Mouse (Mus musculus): ENCODE data around the gene Rprd2.
A peak's percentile ranks its signal among the peaks of the same experiment; 100 is the strongest.
"Not testable (repeated sequence)": the region's sequence is repeated elsewhere in the genome, so short reads cannot be mapped to it uniquely, and the experiment has no call there.

Gene Rprd2

DNA sequence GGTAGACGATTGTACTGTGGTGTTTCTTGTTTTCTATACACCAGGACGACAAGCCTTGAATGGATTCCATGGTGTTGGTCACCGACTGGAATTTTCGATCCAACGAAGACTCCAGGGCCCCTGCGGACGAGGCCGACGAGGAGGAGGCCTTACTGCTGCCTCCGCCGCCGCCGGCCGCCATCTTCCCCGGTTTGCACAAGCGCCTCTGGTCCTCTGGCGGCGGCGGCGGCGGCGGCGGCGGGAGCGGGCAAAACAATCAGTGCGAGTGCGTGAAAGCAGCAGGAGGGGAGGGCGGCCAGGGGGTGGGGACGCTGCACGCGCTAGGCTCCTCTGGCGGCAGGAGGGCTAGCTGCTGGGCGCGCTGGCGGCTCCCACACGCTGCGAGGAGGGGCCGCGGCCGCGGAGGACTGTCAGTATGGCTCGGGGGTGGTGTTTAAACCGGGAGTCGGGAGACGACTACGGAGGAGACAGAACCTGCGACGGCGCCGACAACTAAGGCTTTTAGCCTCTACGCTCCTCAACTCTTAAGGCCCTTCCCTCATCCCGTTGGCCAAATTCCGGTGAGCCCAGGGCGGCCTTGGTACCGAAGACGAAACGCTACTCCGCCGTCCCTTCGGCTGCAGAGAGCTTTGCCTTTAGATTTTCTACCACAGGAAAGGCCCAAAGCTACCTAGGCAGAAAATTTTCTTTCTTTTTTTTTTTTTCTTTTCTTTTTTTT is at the start of gene Rprd2:
Rprd2 (minus strand) TSS at position 293 of the 718 bp plus-strand sequence.
- DNase-seq, result peak; percentile 78

DNA sequence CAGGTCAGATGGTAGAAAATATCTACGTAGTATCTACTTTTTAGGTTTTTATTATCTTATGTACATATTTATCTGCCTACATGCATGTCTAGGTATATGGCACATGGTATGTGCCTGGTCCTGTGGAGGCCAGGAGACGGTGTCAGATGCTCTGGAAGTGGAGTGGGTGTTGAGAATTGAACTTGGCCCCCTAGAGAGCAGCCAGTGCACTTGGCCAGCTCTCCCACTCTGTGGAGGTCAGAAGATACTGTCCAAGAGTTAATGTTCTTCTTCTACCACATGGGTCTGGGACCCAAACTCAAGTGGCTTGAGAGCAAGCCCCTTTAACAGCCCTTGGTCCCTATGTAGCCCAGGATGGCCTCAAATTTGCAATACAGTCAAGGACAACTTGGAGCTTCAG is 48.7 kb upstream of the Rprd2 start:
- no peak for DNase-seq

DNA sequence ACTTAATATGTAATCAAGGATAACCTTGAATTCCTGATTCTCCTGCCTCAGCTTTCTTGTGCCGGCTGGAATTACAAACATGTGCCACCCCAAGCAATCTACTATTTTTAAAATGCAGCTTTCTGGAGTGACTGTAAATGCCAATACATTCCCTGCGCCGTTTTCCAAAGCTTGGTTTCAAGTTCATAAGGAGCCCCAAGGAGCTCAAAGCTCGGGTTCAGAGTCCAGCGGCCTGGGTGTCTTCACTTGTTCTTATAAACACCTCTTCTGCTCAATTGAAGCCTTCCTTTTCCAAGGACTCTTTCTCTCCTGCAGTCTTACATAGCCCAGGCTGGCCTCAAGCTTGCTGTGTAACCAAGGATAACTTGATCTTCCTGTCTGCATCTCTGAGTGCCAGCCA is 47.4 kb upstream of the Rprd2 start:
- no peak for DNase-seq

DNA sequence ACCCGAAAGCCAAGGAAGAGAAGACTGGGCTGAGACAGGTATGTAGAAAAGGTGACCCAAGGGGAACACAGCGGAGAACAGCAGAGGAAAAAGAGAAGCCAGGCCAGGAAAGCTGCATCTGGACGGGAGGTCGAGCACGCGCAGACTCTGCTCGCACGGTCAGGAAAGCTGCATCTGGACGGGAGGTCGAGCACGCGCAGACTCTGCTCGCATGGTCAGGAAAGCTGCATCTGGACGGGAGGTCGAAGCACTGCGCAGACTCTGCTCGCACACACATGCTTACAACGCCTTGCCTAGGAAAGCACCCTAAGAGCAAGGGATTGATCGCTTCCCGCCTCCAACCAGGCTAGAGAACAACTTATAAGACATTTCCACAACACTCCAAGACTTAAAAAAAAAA is 46.9 kb upstream of the Rprd2 start:
- no peak for DNase-seq

DNA sequence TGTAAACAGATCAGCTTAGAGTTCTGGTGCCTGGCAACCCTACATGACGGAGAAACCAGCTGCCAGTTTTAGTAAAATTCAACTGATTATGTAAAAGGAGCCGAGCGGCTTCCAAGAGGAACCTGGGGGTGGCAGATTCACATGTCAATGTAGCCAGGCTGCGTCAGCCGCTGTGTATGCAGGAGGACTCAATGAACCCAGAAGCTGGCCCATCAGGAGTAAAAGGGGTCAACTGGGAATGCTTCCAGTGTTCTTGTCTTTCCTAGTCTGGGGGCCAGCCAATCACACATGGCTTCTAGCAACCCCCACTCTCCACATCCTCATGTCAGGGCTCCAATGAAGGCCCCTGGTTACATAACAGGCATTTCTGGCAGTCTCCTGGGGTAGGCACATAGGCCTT is 46.4 kb upstream of the Rprd2 start:
- DNase-seq, result no peak

DNA sequence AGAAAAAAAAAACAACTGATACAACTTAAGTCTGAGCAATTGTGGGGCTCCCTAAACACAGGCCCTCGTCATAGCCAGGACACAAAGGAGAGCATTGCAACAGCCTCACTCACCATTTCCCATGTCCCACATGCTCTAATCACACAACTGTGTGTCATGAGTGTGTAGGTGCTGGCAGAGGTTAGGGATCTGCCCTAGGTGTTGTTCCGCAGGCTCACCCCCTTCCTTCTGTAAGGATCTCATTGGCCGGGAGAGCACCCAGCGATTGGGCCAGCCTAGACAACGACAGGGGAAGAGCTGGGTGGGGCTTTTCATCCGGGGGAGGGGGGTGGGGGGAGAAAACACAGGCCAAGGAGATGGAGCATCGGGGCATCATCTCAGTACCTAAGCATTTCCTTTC is 44.9 kb upstream of the Rprd2 start:
- DNase-seq, result no peak

DNA sequence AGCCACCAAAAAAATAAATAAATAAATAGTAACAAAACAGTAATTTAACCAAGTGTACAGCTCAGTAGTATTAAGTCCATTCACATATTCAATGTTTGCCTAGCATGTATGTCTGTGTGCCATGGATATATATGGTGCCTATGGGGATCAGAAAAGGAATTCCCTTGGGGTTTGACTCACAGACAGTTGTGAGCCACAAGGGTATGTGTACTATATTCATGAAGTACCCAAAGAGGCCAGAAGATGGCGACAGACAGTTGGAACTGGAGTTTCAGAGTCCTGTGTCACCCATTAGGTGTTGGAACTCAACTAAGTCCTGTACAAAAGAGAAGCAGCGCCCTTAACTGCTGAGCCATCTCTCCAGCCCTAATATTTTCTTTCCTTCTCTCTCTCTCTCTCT is 43.1 kb upstream of the Rprd2 start:
- peak; percentile 81 for DNase-seq

DNA sequence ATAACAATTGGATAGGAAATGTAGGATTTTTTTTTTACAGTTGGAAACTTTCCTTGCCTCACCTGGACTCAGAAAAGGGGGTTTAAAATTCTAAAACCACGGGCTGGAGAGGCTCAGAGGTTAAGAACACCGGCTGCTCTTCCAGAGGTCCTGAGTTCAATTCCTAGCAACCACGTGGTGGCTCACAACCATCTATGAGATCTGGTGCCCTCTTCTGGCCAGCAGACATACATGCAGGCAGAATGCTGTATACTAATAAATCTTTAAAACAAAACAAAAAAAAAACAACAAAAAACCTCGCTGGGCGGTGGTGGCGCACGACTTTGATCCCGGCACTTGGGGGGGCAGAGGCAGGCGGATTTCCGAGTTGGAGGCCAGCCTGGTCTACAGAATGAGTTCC is 42.6 kb upstream of the Rprd2 start:
- no peak for DNase-seq

DNA sequence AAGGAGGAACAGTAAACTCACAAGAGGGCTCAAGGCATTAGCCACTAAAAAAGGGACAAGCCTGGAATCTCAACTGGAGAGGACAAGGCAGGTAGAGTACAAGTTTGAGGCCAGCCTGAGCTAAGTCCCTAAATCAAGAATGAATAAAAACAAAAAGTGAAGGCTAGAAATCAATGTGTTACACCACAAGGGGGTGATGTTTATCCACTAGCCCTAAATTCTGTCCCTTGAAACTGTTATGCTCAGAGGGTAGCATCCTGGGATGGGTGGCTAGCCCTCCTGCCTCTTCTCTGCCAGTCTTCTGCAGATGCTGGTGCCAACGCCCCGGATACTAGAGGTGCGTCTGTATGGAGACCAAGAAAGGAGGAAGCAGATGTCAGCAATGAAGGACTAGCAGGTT is 41.7 kb upstream of the Rprd2 start:
- DNase-seq, result no peak

DNA sequence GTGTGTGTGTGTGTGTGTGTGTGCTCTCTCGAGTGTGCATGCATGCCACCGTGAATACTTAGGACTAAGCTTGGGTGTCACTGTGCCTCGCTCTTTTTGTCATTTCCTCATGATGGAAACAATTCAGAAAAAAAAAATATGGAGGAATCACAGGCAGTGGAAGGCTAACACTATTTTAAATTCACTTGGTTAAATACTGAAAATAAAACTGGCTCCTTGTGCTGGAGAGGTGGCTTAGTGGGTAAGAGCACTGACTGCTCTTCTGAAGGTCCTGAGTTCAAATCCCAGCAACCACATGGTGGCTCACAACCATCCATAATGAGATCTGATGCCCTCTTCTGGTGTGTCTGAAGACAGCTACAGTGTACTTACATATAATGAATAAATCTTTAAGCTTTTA is 39.6 kb upstream of the Rprd2 start:
- not testable (repeated sequence) for DNase-seq

DNA sequence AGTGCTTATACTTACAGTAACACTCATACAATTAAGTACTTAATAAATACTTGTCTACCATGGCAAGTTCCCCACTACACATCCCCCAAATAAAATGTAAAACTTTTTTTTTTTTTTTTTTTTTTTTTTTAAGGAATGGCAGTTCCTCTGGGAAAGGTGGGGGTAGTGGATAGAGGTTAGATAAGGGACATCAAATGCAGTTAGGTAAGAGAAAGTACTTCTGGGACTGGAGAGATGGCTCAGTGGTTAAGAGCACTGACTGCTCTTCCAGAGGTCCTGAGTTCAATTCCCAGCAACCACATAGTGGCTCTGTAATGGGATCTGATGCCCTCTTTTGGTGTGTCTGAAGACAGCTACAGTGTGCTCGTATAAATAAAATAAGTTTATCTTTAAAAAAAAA is 38.4 kb upstream of the Rprd2 start:
- DNase-seq, result not testable (repeated sequence)

DNA sequence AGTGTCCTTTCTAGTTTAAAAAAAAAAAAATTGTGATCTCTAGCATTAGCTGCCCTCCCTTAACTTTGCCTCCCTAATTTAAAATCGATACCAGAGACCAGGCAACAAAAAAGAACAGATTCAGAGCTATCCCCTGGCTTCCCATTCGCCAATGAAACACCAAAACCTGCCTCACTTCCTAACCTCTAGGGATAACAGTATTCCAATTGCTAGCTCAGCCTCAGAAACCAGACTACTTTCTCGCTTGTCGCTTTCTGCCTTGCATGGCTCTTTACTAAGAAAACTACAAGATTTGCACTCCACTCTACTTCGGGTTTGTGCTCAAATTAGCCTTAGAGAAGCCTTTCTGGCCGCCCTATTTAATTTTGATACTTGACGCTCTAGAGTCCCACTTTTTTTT is 37.5 kb upstream of the Rprd2 start:
- peak; percentile 34 for DNase-seq

DNA sequence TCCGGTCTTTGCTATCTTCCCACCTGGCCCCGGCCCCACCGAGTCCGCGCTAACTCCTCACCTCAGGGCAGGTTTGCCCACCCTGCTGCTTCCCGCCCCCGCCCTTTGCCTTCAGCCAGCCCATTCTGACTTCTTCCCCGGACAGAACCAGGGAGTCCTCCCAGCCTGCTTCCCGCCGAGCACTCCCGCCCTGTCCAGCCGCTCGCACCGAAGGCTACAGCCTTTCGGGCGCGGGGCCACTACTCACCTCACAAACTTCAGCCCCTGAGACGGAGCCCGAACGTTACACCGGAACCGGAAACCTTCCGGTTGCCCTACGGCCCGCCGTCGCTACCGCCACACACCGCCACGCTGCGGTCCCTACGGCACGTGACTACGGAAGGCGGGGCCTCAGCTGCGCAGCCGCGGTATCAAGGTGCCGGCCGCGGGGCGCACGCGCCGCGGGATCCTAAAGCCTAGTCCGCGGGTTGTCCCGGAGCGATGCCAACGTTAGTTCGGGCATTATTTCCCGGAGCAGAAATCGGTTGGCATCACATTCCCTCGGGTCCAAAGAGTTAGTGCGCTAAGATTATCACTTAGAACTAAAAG is 36.9 kb upstream of the Rprd2 start, which contains the start of gene Prpf3:
Prpf3 (minus strand) TSS at position 384 of the 588 bp plus-strand sequence.
- DNase-seq, result peak; percentile 98

DNA sequence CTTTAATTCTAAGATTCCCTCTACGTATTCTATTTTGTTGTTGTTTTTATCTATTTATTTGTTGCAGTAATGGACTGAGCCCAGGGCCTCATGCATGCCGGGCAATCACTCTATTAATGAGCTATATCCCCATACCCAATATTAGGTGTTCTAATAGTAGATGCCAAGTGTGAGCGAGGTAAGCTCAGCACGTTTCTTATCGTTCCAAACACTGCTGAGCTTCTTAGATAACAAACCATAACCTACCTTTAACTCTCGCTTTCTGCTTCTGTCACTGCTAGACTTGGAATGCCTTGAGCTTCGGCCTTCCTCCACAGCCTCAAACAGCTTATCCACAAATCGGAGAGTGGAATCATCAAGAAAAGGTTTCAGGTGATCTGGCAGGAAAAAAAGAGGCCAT is 32.7 kb upstream of the Rprd2 start:
- no peak for DNase-seq

DNA sequence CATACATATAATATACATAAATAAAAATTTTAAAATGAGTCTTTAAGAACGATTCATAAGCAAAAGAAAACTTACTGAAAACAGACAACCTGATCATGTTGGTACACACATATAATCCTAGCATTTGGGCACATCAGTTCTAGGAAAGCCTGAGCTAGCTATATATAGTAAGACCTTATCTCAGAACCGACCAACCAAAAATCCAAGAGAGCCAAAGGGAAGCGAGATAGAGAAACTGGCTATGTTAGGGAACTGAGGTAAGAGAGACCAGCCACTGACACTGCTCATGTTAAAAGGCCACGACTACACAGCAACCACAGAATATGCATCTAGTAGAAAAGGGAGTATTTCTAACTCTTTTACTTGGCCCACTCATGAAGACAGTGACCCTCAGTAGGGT is 31.9 kb upstream of the Rprd2 start:
- no peak for DNase-seq

DNA sequence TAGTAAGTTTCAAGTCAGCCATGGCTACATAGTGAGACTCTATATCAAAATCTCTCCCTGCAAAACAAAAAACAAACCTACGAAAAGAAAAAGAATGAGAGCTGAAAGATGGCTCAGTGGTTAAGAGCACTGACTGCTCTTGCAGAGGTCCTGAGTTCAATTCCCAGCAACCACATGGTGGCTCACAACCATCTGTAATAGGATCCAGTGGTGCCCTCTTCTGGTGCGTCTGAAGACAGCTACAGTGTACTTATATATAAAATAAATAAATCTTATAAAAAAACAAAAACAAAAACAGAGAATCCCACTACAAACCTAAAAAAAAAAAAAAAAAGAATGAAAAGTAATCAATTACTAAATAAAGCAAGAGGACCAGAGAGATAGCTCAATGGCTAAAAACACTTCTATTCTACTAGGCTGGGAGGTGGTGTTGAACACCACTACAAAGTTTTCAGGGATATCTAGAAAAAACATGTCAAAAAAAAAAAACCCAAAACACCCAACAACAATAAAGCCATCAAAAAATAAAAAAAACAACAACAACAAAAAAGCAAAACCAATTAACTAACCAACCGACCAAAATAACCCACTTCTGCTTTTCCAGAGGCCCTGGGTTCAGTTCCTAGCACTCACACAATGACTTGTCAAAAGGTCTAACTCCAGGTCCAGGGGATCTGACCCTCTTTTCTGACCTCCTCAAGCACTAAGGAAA is 24.0 kb upstream of the Rprd2 start:
- DNase-seq, result no peak

DNA sequence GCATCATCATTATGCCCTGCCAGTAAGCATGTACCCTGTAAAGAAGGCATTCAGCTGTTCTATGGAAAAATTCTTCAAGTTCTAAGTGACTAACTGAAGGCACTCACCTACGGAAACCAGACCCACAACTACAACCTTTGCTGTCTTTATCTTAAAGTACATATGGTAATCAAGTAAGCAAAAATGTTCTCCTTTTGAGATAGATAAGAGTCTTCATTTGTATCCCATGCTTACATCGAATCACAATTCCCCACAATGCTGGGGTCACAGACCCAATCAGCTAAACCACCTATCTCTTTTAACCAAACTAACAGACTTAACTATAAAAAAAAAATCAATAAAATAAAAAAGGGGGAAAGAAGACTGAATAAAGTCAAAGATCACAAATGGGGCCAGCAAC is 20.6 kb upstream of the Rprd2 start:
- no peak for DNase-seq

DNA sequence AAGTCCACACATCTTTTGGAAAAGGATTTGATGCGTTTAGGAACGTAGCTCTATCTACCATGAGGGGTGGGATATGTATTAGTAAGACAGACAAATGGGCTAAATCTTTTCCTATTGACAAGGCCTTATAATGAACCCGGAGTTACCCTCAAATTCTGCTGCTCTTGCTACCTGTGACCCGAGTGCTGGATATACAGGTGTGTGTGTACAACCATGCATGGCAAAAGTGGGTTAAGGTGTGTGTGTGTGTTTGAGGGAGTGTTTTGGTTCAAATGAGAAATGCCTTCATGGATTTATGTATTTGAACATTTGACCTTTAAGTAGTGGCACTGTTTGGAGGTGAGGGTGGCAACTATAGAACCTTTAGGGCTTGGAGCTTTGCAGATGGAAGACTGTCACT is 10.4 kb upstream of the Rprd2 start:
- no peak for DNase-seq

DNA sequence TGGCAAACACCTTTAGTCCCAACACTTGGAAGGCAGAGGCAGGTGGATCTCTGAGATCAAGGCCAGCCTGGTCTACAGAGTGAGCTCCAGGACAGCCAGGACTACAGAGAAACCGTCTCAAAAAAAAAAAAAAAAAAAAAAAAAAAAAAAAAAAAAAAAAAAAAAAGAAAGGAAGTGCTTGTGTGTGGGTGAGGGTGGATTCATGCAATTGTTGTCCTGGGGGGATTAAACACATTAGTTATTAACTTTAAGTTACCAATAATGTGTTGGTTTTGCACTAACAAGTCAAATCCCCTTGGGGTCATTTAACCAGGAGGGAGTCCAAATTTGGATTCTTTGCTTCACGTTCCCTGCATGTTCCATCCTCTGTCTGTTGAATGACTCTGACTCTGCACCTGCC is 7.6 kb upstream of the Rprd2 start:
- DNase-seq, result no peak

DNA sequence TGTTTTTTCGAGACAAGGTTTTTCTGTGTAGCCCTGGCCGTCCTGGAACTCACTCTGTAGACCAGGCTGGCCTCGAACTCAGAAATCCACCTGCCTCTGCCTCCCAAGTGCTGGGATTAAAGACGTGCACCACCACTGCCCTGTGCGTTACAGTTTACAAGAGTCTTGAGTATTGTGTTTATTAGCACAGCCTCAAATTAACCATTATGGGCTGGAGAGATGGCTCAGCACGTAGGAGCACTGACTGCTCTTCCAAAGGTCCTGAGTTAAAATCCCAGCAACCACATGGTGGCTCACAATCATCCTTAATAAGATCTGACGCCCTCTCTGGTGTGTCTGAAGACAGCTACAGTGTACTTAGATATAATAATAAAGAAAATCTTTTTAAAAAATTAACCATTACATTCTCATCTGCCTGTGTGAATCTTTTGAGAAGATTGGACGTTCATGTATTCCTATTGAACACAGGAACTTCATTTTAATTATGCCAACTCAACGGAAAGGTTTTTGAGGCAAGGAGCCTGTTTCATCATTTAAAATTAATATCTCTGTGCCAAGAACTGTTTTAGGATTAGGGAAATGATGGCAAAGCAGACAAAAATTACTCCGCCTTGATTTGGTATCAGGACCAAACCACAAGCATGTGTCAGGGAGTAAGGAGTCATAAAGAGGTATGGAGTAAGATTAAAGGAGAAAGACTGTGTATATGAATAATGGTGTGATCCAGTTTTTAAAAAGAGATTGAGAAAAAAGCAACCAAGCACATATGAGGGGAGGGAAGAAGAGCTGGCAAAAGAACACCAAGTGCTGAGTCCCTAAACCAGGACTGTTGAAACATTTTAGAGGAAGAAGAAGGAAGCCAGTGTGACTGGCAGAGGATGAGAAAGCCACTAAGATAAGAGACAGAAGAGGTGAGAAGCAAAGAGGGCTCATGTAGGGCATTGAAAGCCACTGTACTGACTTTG is 1.7 kb upstream of the Rprd2 start:
- DNase-seq, result peak; percentile 5

DNA sequence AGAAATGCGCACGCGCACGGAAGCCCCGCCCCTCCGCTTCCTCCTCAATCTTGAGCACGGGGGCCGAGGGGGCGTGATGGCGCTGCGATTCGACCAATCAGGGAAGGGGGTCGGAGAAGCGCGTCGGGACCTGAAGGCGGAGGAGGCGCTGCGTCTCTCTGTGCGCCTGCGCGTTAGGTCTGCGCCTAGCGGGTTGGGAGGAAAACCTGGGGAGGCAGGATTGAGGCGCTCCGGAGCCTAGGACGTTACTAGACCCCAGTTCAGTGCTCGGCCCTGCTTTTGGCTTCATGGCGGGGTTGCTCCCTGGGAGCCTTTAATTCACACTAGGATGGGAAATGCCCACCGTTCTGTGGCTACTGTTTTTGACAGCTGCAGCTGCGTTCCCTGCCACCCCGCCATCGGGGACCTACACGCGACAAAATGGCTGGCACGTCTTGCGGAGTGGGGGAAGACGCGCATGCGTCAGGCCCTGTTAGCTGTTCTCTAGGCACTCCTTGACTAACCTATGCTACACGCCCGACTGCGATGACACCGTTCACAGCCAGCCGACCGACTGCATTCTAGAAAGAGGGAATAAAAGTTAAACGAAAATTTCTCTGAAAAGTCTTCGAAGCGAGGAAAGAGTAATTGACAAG is 805 bp upstream of the Rprd2 start:
- DNase-seq, result peak; percentile 100

DNA sequence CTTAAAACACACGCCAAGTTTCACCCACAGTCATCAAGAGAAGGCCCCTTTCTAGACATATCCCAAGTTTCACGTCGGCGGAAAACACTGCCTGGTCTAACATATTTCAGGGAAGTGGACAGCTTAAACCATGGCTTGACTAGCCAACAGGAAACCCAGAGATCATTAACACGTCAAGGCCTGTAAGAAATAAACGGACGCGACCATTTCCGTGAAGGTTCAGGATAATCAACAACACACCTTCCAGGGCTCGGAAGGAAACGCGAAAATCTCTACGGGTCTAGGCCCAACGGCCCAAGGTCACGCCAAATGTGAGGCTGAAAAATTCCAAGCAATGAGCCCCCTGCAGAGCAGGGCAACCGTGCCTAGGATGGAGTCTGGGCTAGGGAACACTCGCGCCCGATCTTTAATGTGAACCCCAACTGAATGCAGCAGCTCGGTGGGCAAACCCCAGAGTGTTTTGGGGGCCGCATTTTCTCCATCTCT is 594 bp downstream of the Rprd2 start:
- peak; percentile 73 for DNase-seq
